Mouse (Mus musculus): ENCODE results near the gene Herc3.

Herc3 gene

DNA sequence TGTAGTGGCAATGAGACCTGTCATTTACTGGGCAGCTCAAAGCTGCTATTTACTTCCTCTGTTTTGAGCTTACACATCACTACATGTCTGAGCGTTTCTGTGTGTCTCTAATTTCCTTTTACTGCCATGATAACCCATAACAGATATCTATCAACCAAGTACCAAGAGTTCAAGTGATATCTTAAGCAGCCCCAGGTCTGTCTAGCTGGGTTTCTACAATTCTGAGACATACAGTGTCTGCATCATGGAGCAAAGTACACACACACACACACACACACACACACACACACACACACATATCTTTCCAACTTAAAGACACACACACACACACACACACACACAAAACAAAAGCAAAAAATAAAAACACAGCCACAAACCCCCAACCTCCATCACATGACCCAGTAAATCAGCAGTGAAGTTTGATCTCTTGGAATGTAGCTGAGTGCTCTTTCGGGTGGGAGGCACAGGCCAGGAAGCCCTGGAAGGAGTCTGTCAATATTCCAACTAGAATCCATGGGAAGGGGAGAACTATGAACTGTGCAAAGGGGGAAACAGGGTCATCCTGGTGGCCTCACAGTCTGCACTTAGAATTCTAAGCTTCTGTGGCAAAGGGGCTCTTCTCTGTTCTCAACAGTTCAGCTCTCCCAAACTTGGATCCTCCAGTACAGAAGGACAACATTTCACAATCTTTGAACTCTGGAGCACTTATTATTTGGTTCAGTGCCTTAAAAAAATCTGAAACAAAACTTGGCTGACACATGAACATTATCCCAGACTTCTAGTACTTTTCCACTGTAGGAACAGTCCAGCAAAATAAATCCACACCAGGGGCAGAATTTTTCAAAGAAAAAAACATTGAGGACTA, 120.1 kb downstream of the Herc3 start:
- DNase-seq (ENCODE audit: low read depth, low spot score): no peak
- Histone ChIP-seq H3K36me3 (ENCODE audit: control insufficient read depth, insufficient read depth, low read length, poor library complexity, severe bottlenecking) (no peaks in the 10 kb centered on the region), H3K27me3 (ENCODE audit: control insufficient read depth, insufficient read depth, low read length, poor library complexity, severe bottlenecking) (no peaks in the 10 kb centered on the region)

DNA sequence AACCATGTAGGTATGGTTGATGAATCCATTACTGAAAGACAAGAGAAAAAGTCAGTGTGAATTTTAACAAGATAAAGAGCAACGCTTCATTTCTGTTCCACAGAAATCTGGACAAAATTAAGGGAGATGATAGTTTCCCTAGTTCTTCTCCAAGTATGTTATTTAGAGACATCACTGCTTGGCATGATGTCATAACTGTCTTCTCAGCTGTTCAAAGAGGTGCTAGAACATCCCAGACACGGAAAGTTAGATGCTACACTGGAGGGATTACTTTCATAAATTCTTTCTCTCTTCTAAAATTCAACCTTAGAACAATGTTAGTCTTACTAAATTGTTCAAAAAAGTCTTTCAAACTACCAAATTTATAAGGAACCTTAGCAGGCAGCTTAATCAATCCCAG, 129.3 kb downstream of the Herc3 start:
- H3K36me3 ChIP-seq (ENCODE audit: control insufficient read depth, insufficient read depth, low read length, poor library complexity, severe bottlenecking): no peaks in the 10 kb centered on the region

DNA sequence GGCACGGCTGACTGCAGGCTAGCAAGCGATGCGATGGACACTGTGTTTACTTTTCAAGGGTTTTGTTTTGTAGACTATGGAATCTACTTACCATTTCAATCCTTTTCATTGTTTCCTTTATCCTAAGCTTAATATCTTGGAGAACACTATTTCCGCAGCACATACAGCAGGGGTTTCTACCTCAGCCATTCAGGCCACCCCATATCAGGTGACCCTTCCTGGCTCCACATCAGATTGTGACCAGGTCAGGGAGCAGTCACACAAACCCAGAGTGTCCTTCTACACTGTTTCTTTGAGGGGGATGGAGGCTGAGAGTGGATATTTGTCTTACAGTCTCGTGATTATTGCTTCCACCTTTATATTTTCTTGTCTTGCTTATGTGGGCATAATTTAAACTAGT, 131.4 kb downstream of the Herc3 start:
- Histone ChIP-seq H3K27me3 (ENCODE audit: control insufficient read depth, insufficient read depth, low read length, poor library complexity, severe bottlenecking) (no peaks in the 10 kb centered on the region), H3K36me3 (ENCODE audit: control insufficient read depth, insufficient read depth, low read length, poor library complexity, severe bottlenecking) (no peaks in the 10 kb centered on the region)
- no peak for DNase-seq (ENCODE audit: low read depth, low spot score)

More for the DNA sequence above, 129.3 kb downstream of the Herc3 start:
- no peaks in the 10 kb centered on the region for H3K27me3 ChIP-seq (ENCODE audit: control insufficient read depth, insufficient read depth, low read length, poor library complexity, severe bottlenecking)
- DNase-seq (ENCODE audit: low read depth, low spot score): no peak

DNA sequence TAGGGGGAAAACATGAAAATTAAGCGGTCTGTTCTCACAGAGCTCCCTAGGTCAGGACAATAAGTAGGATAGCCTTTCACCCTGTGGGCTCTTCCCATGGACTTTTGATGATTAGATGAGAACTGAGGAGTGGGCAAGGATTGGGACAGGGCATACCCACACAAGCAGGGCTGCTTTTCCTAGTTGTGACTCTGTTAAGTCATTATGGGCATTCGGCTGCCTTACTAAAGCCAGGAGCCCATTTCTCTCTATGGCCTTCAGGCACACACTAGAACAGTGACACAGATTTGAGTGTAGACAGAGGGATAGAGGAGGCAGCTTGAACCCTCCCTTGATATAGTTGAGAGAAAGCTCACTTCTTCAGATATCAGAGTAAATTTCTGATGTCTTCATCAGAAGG, 132.8 kb downstream of the Herc3 start:
- no peak for DNase-seq (ENCODE audit: low read depth, low spot score)
- Histone ChIP-seq H3K36me3 (ENCODE audit: control insufficient read depth, insufficient read depth, low read length, poor library complexity, severe bottlenecking) (no peaks in the 10 kb centered on the region), H3K27me3 (ENCODE audit: control insufficient read depth, insufficient read depth, low read length, poor library complexity, severe bottlenecking) (no peaks in the 10 kb centered on the region)

DNA sequence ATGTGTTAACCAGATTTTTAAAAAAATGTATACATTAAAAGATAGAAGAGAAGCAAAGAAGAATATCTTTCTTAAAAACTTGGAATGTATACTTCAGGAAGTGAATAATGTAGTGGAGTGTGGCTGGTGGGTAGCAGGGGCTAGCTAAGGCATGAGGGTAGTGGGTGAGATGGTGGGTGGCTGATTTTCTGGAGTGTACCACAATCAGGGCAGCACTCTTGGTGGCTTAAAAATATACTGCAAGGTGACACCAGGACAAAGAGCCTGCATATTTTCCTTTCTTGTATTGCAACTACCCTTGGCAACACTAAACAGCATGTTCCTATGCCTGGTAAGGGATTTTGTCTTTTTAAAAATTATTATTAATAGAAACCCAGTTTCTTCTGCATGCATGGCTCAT, 133.3 kb downstream of the Herc3 start:
- Histone ChIP-seq H3K27me3 (ENCODE audit: control insufficient read depth, insufficient read depth, low read length, poor library complexity, severe bottlenecking) (no peaks in the 10 kb centered on the region), H3K36me3 (ENCODE audit: control insufficient read depth, insufficient read depth, low read length, poor library complexity, severe bottlenecking) (no peaks in the 10 kb centered on the region)
- no peak for DNase-seq (ENCODE audit: low read depth, low spot score)

DNA sequence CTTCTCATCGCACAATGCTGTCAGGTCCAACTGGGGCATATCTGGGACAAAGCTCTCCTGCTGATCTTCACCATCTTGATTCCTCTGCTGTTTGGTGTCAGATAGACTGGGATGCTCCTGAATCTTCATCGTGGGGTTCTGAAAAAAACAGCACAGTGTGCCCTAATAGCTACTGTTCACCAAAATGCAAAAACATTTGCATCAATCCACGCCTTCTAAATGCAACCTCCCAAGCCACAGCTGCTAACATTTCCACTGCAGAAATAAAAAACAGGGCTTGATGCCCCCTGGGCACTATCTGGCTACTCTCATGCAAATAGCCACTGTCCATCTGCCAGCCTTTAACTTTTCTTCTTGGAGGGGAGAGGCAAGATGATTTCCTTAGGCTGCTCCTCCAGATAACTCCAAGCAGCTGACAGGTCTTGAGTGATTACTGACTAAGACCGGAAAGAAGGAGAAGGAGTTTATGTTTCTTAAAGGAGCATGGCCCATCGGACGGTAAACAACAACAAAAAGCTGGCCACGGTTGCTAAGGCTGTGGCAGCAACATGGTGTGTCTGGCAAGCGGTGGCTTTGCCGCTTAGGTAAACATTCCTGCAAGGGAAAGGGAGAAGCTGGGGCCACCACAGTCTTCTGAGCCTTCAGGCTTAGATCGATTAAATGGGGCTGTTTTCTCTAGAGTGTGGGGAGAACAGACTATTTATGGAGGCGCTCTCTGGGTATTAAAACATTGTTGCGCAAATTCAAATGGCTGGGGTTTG, 134.0 kb downstream of the Herc3 start:
- DNase-seq (ENCODE audit: low read depth, low spot score): no peak
- H3K27me3 ChIP-seq (ENCODE audit: control insufficient read depth, insufficient read depth, low read length, poor library complexity, severe bottlenecking): no peaks in the 10 kb centered on the region
- H3K36me3 ChIP-seq (ENCODE audit: control insufficient read depth, insufficient read depth, low read length, poor library complexity, severe bottlenecking): no peaks in the 10 kb centered on the region

DNA sequence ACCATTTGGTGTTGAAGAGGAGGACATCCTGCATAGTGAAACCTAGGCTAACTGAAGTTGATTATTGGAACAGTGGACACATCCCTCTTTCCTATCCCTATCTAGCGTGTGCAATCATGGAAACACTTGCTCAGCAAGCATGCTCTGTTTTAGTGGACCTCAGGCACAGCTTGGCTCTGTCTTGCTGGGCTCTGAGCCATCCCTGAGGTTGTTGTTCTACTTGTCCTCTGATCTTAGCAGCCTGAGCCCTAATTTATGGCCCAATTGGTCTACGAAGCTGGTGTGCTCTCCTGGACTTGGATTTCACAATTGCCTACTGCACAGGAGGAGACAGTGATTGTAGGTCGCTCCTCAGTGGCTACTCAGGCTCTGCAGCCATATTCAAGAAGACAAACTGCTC, 137.0 kb downstream of the Herc3 start:
- Histone ChIP-seq H3K36me3 (ENCODE audit: control insufficient read depth, insufficient read depth, low read length, poor library complexity, severe bottlenecking) (no peaks in the 10 kb centered on the region), H3K27me3 (ENCODE audit: control insufficient read depth, insufficient read depth, low read length, poor library complexity, severe bottlenecking) (no peaks in the 10 kb centered on the region)
- no peak for DNase-seq (ENCODE audit: low read depth, low spot score)

All from splenic B cell, adult 2 months (primary cell).